Mouse (Mus musculus) limb, embryonic 10.5 days (tissue): Measurements from ENCODE around the gene Rnf40. TPM values are rescaled to one million over a fixed set of nuclear protein-coding genes. Genes with fewer than 3 reads are reported as not detected.
A peak's percentile ranks its signal among the peaks of the same experiment; 100 is the strongest.
"Not testable (repeated sequence)": the region's sequence is repeated elsewhere in the genome, so short reads cannot be mapped to it uniquely, and the experiment has no call there.

Experiments
- DNase-seq: peaks from one replicate; pipeline ENCODE4 v3.0.0-alpha.2; 2017; ENCODE audit warnings: low spot score
- H3K27ac ChIP-seq: fragments of 300-500 bp; sonication (generic); 2 replicates; pipeline ENCODE4 v1.5.1; 2016; ENCODE audit warnings: mild to moderate bottlenecking
- H3K27me3 ChIP-seq: fragments of 300-500 bp; sonication (generic); 2 replicates; pipeline ENCODE4 v1.6.1; 2016; ENCODE audit warnings: low read depth, mild to moderate bottlenecking; ENCODE audit not compliant: poor library complexity, severe bottlenecking
- H3K36me3 ChIP-seq: fragments of 300-500 bp; sonication (generic); 2 replicates; pipeline ENCODE4 v1.6.1; 2016; ENCODE audit warnings: mild to moderate bottlenecking, moderate library complexity
- H3K4me1 ChIP-seq: fragments of 300-500 bp; sonication (generic); 2 replicates; pipeline ENCODE4 v1.6.1; 2016
- H3K4me3 ChIP-seq: fragments of 300-500 bp; sonication (generic); 2 replicates; pipeline ENCODE4 v1.5.1; 2016; ENCODE audit warnings: mild to moderate bottlenecking, moderate library complexity
- H3K9me3 ChIP-seq: fragments of 300-500 bp; sonication (generic); replicated peaks from 2 replicates; pipeline ENCODE4 v1.6.1; 2016; ENCODE audit warnings: mild to moderate bottlenecking
- WGBS: fragments of 180-500 bp; shearing (Covaris S2); methylation state at CpG from one replicate; pipeline ENCODE4 v1.1.7; 2016; 5-methylcytosine and 5-hydroxymethylcytosine counted together
- polyA plus RNA-seq: library from polyadenylated mRNA; unstranded; fragments of >200 nt; fragmentation: Nextera tagmentation; extraction: Ambion mirVana; gene quantifications from 2 replicates; pipeline ENCODE4 v1.2.1, GENCODE M21; 2016

Gene Rnf40
- polyA plus RNA-seq, 1 experiment from 2014 or later: 69.6 TPM

- Histone ChIP-seq H3K36me3 (no peaks in the 10 kb centered on the region), H3K27ac (no peak overlapping the region), H3K9me3 (no peaks in the 10 kb centered on the region), H3K4me3 (no peak overlapping the region), H3K27me3 (peaks cover 5% of the 10 kb centered on the region; the same call in 1 of the 2 replicates), H3K4me1 (peaks cover 14% of the 10 kb centered on the region)
- DNase-seq: no peak
- WGBS: 69% methylated on average over 4 of the region's 4 CpGs
Observed at GRCm38 (mm10) chr7:127641260-127641659, 52.7 kb downstream of the Rnf40 start.

GRCm38 (mm10) chr7:127642254-127642653 is 53.7 kb downstream of the Rnf40 start:
- WGBS: 86% methylated on average over 4 of the region's 4 CpGs

GRCm38 (mm10) chr7:127646363-127646762 is 57.8 kb downstream of the Rnf40 start:
- H3K36me3 ChIP-seq: no peaks in the 10 kb centered on the region

More at GRCm38 (mm10) chr7:127642254-127642653, 53.7 kb downstream of the Rnf40 start:
- Histone ChIP-seq H3K9me3 (no peaks in the 10 kb centered on the region), H3K36me3 (no peaks in the 10 kb centered on the region), H3K4me1 (peaks cover 4% of the 10 kb centered on the region), H3K27ac (no peak overlapping the region), H3K27me3 (no peaks in the 10 kb centered on the region), H3K4me3 (no peak overlapping the region)
- no peak for DNase-seq

GRCm38 (mm10) chr7:127647576-127647975 is 59.0 kb downstream of the Rnf40 start:
- not testable (repeated sequence) for DNase-seq, H3K4me1 ChIP-seq, H3K36me3 ChIP-seq, H3K9me3 ChIP-seq, H3K27me3 ChIP-seq, H3K27ac ChIP-seq, H3K4me3 ChIP-seq
- WGBS: 89% methylated on average over 7 of the region's 7 CpGs

More at GRCm38 (mm10) chr7:127646363-127646762, 57.8 kb downstream of the Rnf40 start:
- no peaks in the 10 kb centered on the region for H3K27me3 ChIP-seq
- H3K9me3 ChIP-seq: no peaks in the 10 kb centered on the region
- 86% methylated on average over 4 of the region's 4 CpGs for WGBS
- no peak for DNase-seq
- H3K4me1 ChIP-seq: no peaks in the 10 kb centered on the region
- no peak overlapping the region for H3K4me3 ChIP-seq
- H3K27ac ChIP-seq: no peak overlapping the region

- no peak for DNase-seq
- peaks cover 10% of the 10 kb centered on the region for H3K4me1 ChIP-seq
- 88% methylated on average over 4 of the region's 4 CpGs for WGBS
- H3K4me3 ChIP-seq: no peak overlapping the region
- no peak overlapping the region for H3K27ac ChIP-seq
- H3K9me3 ChIP-seq: no peaks in the 10 kb centered on the region
- no peaks in the 10 kb centered on the region for H3K36me3 ChIP-seq
- no peaks in the 10 kb centered on the region for H3K27me3 ChIP-seq
Observed at GRCm38 (mm10) chr7:127648516-127649201, 60.1 kb downstream of the Rnf40 start.

GRCm38 (mm10) chr7:127649206-127649605 is 60.6 kb downstream of the Rnf40 start:
- Histone ChIP-seq H3K4me1 (peaks cover 10% of the 10 kb centered on the region), H3K4me3 (no peak overlapping the region), H3K36me3 (no peaks in the 10 kb centered on the region), H3K27ac (no peak overlapping the region), H3K9me3 (no peaks in the 10 kb centered on the region), H3K27me3 (no peaks in the 10 kb centered on the region)
- DNase-seq: no peak
- WGBS: 90% methylated on average over 6 of the region's 6 CpGs

- 89% methylated on average over 3 of the region's 3 CpGs for WGBS
- Histone ChIP-seq H3K36me3 (no peaks in the 10 kb centered on the region), H3K27ac (peak overlapping the region; percentile 69; the same call in 1 of the 2 replicates), H3K9me3 (no peaks in the 10 kb centered on the region), H3K4me1 (peaks cover 10% of the 10 kb centered on the region), H3K4me3 (peak overlapping the region; percentile 33; the same call in 1 of the 2 replicates), H3K27me3 (no peaks in the 10 kb centered on the region)
- DNase-seq: no peak
Observed at GRCm38 (mm10) chr7:127651624-127652023, 63.1 kb downstream of the Rnf40 start.

GRCm38 (mm10) chr7:127652050-127652449 is 63.5 kb downstream of the Rnf40 start:
- Histone ChIP-seq H3K4me1 (peaks cover 10% of the 10 kb centered on the region), H3K36me3 (no peaks in the 10 kb centered on the region), H3K27ac (peak overlapping the region; percentile 69), H3K27me3 (no peaks in the 10 kb centered on the region), H3K4me3 (peak overlapping the region; percentile 33), H3K9me3 (no peaks in the 10 kb centered on the region)
- peak; percentile 66 for DNase-seq
- WGBS: 19% methylated on average over 18 of the region's 18 CpGs

- Histone ChIP-seq H3K4me3 (no peak overlapping the region), H3K27ac (no peak overlapping the region), H3K9me3 (no peaks in the 10 kb centered on the region), H3K36me3 (no peaks in the 10 kb centered on the region), H3K27me3 (no peaks in the 10 kb centered on the region), H3K4me1 (peaks cover 10% of the 10 kb centered on the region)
- DNase-seq: no peak
- 91% methylated on average over 10 of the region's 10 CpGs for WGBS
Observed at GRCm38 (mm10) chr7:127654318-127654717, 65.8 kb downstream of the Rnf40 start.

Other genes with a start within 250 kb of the Rnf40 start
- 23.1 and 23.8 TPM in 2 replicates for gene Zfp768, start 243.2 kb upstream of the Rnf40 start, polyA plus RNA-seq
- gene Zfp747, start 212.7 kb upstream of the Rnf40 start, polyA plus RNA-seq: 7.9 and 9.5 TPM in 2 replicates
- gene 9130019O22Rik, start 201.6 kb upstream of the Rnf40 start, polyA plus RNA-seq: 5.2 and 7.2 TPM in 2 replicates
- gene E430018J23Rik, start 195.1 kb upstream of the Rnf40 start, polyA plus RNA-seq: 5.7 and 7.0 TPM in 2 replicates
- gene Zfp764, start 181.9 kb upstream of the Rnf40 start, polyA plus RNA-seq: 6.2 and 7.9 TPM in 2 replicates
- gene Zfp688, start 166.7 kb upstream of the Rnf40 start, polyA plus RNA-seq: 29.5 and 37.0 TPM in 2 replicates
- gene Zfp689, start 139.6 kb upstream of the Rnf40 start, polyA plus RNA-seq: 14.2 and 14.5 TPM in 2 replicates
- 41.0 and 46.9 TPM in 2 replicates for gene Prr14, start 129.2 kb upstream of the Rnf40 start, polyA plus RNA-seq
- gene Fbrs, start 109.6 kb upstream of the Rnf40 start, polyA plus RNA-seq: 11.4 and 12.5 TPM in 2 replicates
- 70.9 and 80.4 TPM in 2 replicates for gene Srcap, start 76.8 kb upstream of the Rnf40 start, polyA plus RNA-seq
- 15.4 and 17.1 TPM in 2 replicates for gene Gm42715, start 69.2 kb upstream of the Rnf40 start, polyA plus RNA-seq
- 3.1 and 4.1 TPM in 2 replicates for gene Tmem265, start 27.4 kb upstream of the Rnf40 start, polyA plus RNA-seq
- gene Phkg2, start 15.4 kb upstream of the Rnf40 start, polyA plus RNA-seq: 34.1 and 39.6 TPM in 2 replicates
- gene Ccdc189, start 172 bp upstream of the Rnf40 start, polyA plus RNA-seq: 9.4 and 12.4 TPM in 2 replicates
- gene Zfp629, start 27.0 kb downstream of the Rnf40 start, polyA plus RNA-seq: 29.0 and 32.9 TPM in 2 replicates
- 77.9 and 79.5 TPM in 2 replicates for gene Bcl7c, start 120.2 kb downstream of the Rnf40 start, polyA plus RNA-seq
- 11.1 and 14.2 TPM in 2 replicates for gene Ctf1, start 124.0 kb downstream of the Rnf40 start, polyA plus RNA-seq
- 0.28 and 0.73 TPM in 2 replicates for gene Ctf2, start 143.4 kb downstream of the Rnf40 start, polyA plus RNA-seq
- 9.4 and 10.8 TPM in 2 replicates for gene Fbxl19, start 155.8 kb downstream of the Rnf40 start, polyA plus RNA-seq
- gene Orai3, start 181.0 kb downstream of the Rnf40 start, polyA plus RNA-seq: 15.2 and 16.0 TPM in 2 replicates
- 21.9 and 24.2 TPM in 2 replicates for gene Setd1a, start 187.9 kb downstream of the Rnf40 start, polyA plus RNA-seq
- gene Gm49388, start 196.8 kb downstream of the Rnf40 start, polyA plus RNA-seq: not detected in 2 replicates
- gene Hsd3b7, start 211.8 kb downstream of the Rnf40 start, polyA plus RNA-seq: 5.5 and 8.2 TPM in 2 replicates
- gene Stx4a, start 235.5 kb downstream of the Rnf40 start, polyA plus RNA-seq: 20.2 and 28.5 TPM in 2 replicates
- gene Stx1b, start 235.8 kb downstream of the Rnf40 start, polyA plus RNA-seq: 3.9 and 9.3 TPM in 2 replicates